Mouse (Mus musculus) forebrain, embryonic 10.5 days (tissue): ENCODE data around the gene Sipa1l2. TPM values are rescaled to one million over a fixed set of nuclear protein-coding genes. Genes with fewer than 3 reads are reported as not detected.

Experiments
- DNase-seq: peaks from one replicate; pipeline ENCODE4 v3.0.0-alpha.2; 2017; ENCODE audit warnings: low spot score; ENCODE audit errors: extremely low spot score
- H3K27ac ChIP-seq: fragments of 300-500 bp; sonication (generic); 2 replicates; pipeline ENCODE4 v1.5.1; 2016; ENCODE audit warnings: mild to moderate bottlenecking
- H3K27me3 ChIP-seq: fragments of 300-500 bp; sonication (generic); 2 replicates; pipeline ENCODE4 v1.6.1; 2016; ENCODE audit warnings: mild to moderate bottlenecking; ENCODE audit not compliant: poor library complexity, severe bottlenecking
- H3K36me3 ChIP-seq: fragments of 300-500 bp; sonication (generic); replicated peaks from 2 replicates; pipeline ENCODE4 v1.6.1; 2016; ENCODE audit warnings: mild to moderate bottlenecking, moderate library complexity
- H3K4me1 ChIP-seq: fragments of 300-500 bp; sonication (generic); 2 replicates; pipeline ENCODE4 v1.6.1; 2016
- H3K4me3 ChIP-seq: fragments of 300-500 bp; sonication (generic); 2 replicates; pipeline ENCODE4 v1.5.1; 2016; ENCODE audit warnings: mild to moderate bottlenecking, moderate library complexity
- H3K9me3 ChIP-seq: fragments of 300-500 bp; sonication (generic); 2 replicates; pipeline ENCODE4 v1.6.1; 2016; ENCODE audit warnings: mild to moderate bottlenecking, moderate library complexity
- WGBS: fragments of 180-500 bp; shearing (Covaris S2); methylation state at CpG from one replicate; pipeline ENCODE4 v1.1.7; 2016; 5-methylcytosine and 5-hydroxymethylcytosine counted together
- polyA plus RNA-seq: library from polyadenylated mRNA; unstranded; fragments of >200 nt; fragmentation: Nextera tagmentation; extraction: Ambion mirVana; gene quantifications from 2 replicates; pipeline ENCODE4 v1.2.1, GENCODE M21; 2016

The Sipa1l2 gene
- polyA plus RNA-seq, 1 experiment from 2014 or later: 15.4 TPM

DNA sequence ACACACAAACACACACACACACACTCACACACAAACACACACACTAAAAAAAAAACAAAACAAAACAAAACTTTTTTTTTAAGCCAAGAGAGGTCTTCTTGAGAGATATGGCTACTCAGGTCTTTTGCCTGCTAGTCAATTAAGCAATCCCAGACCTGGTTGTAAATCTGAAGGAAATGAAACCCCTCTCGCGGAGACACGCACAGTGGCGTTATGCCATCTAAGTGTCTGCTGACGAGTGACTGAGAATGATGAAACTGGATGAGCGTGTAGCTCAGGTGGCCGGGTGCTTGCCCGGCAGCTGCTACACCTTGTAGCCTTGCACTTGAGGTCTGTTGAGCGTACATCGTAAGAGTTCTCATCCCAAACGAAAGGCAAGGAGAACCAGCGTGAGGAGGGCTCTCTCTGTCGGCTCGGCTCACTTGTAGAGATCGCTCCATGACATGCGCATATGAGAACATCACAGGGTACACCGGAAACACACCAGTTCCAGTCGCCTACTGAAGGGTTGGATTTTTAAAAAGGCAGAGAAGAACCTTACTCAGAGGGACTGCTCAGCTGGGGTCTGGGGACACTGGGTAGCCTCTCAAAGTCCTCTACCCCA lies 34.7 kb upstream of the Sipa1l2 start:
- Histone ChIP-seq H3K27me3 (no peaks in the 10 kb centered on the region), H3K4me1 (peaks cover 9% of the 10 kb centered on the region), H3K27ac (no peak overlapping the region), H3K4me3 (no peak overlapping the region), H3K36me3 (no peaks in the 10 kb centered on the region), H3K9me3 (no peaks in the 10 kb centered on the region)
- 94% methylated on average over 18 of the region's 18 CpGs for WGBS
- DNase-seq: no peak

DNA sequence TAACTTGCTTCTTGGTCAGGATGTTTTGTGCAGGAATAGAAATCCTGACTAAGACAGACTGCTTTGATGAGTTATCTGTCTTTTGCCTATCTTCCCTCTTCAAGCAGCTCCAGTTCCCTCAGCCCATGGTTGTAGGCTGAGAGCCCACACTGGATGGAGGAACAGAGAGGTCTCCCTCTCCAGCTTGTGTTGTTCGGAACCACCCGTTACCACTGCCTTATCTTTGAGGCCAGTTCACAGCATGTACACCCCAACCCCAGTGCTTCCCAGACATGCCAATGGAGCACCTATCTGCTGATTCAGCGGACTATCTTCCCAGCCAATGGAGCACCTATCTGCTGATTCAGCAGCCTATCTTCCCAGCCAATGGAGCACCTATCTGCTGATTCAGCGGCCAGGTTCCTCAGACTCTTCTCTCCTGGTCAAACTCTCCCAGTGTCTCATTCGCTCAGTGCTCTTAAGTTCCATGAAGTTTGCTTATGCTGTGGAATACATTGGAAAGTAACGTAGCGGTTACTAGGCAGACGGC lies 33.8 kb upstream of the Sipa1l2 start:
- 90% methylated on average over 8 of the region's 8 CpGs for WGBS
- peaks cover 15% of the 10 kb centered on the region for H3K4me1 ChIP-seq

DNA sequence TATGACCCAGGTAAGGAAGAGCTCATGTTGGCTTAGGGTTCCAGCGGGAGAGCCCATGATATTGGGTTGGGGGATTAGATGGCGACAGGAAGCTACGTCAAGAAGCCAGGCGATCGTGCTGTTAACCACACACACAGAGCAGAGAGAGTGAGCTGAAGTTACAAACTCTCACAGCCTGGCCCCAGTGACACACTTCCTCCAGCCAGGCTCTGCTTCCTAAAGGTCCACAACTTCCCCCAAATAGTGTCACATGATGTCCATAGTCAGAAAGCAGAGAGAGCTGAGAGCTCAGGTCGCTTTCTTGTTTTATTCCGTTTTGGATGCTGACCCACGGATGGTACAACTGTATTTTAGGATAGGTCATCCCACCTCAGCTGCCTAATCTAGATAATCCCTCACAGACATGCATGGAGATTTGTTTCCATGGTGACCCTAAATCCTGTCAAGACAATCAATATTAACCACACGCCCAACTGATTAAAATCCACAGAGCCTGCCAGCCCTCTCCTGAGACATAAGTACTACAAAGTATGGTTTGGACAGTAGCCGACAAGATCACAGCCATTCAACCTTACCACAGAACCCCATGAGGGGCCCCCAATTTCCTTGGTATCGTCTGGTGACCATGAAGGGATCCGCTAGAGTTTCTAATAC lies 30.6 kb upstream of the Sipa1l2 start:
- 84% methylated on average over 12 of the region's 12 CpGs for WGBS
- Histone ChIP-seq H3K4me3 (no peak overlapping the region), H3K9me3 (no peaks in the 10 kb centered on the region), H3K27ac (no peak overlapping the region), H3K36me3 (no peaks in the 10 kb centered on the region), H3K27me3 (no peaks in the 10 kb centered on the region), H3K4me1 (peaks cover 22% of the 10 kb centered on the region)
- no peak for DNase-seq

More for the DNA sequence above, 33.8 kb upstream of the Sipa1l2 start:
- Histone ChIP-seq H3K27ac (no peak overlapping the region), H3K4me3 (no peak overlapping the region), H3K36me3 (no peaks in the 10 kb centered on the region), H3K9me3 (no peaks in the 10 kb centered on the region), H3K27me3 (no peaks in the 10 kb centered on the region)
- DNase-seq: no peak

DNA sequence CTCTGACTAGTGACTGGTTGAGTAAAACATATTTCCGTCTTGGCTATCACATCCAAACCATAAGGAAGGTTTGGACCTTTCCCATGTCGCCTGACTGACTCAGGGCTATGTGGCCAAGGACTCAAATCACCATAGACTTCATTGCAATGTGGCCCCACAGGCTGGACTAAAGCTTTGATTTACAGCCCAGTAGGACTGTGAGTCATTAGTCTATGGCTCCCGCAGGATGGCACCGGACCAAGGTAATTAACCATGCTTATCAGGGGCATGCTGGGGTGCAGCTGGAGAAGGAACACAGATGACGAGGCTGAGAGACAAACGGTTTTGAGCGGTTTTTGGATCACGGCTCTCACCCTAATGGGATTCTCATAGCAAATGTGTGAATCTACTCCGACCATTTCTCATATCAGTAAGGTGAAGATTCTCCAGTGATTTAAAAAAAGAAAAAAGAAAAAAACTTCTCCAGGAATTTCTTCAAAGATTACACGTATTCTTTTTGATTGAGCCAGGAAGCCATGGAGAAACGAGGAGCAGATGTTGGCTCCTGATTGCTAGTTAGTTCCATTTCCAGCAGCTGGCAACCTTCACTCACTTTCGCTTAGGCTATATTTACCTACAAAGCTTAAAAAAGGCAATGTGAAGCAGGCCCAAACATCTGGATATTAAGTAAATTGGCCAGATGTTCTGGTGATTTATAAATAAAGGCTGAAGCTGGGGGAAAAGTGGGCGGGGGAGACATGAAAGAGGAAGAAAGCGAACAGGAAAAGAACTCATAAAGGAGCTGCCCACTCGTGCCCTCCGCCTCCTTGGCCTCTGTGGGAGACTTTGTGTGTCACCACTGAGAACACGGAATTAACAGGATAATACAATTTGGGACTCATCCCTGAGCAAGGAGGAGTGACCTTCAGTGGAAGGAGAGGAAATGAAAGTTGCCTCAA lies 26.2 kb upstream of the Sipa1l2 start:
- Histone ChIP-seq H3K4me1 (peaks cover 27% of the 10 kb centered on the region), H3K27ac (no peak overlapping the region), H3K36me3 (no peaks in the 10 kb centered on the region), H3K9me3 (no peaks in the 10 kb centered on the region), H3K4me3 (no peak overlapping the region), H3K27me3 (no peaks in the 10 kb centered on the region)
- no peak for DNase-seq
- WGBS: 70% methylated on average over 17 of the region's 17 CpGs

DNA sequence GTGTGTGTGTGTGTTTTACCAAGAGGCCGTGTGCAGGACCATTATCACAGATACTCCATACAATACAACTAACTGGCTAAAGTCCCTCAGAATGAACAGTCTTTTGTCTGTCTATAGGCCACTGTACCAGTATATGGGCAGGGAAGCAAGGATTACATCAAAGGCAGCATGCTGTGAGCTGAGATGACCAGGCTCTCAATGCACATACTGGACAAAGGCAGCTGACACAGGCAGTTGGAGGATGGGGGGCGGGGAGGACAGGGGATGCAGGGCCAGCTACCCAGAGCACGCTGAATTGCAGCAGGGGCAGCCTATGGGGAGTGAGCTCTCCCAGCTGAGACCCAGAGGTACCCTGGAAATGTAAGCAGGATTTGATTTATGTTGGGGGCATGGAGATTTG lies 20.8 kb upstream of the Sipa1l2 start:
- DNase-seq: peak; percentile 47
- Histone ChIP-seq H3K27me3 (no peaks in the 10 kb centered on the region), H3K4me1 (peaks cover 29% of the 10 kb centered on the region), H3K4me3 (no peak overlapping the region), H3K9me3 (no peaks in the 10 kb centered on the region), H3K27ac (peak overlapping the region; percentile 74), H3K36me3 (no peaks in the 10 kb centered on the region)
- 35% methylated on average over 3 of the region's 3 CpGs for WGBS

DNA sequence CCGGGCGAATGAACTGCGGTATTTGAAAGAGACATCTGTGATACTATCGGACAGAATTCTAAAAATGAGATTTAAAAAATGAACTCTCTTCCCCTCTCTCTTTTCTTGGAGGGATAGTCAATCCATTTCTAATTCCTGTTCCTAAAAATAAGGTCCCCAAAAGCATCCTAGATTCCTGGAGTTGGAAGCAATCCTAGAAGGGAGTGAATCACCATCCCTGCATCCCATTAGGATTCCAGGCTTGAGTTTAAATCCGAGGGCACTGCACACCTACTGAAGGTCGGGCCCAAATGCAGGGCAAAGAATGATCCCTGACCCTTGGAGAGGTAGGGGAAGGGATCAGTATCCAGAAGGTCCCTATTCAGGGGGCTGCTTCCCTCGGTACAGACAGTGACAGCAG lies 17.0 kb upstream of the Sipa1l2 start:
- H3K27me3 ChIP-seq: no peaks in the 10 kb centered on the region
- no peak overlapping the region for H3K4me3 ChIP-seq
- no peak for DNase-seq
- WGBS: 84% methylated on average over 7 of the region's 7 CpGs
- no peaks in the 10 kb centered on the region for H3K9me3 ChIP-seq
- H3K36me3 ChIP-seq: no peaks in the 10 kb centered on the region
- peaks cover 26% of the 10 kb centered on the region for H3K4me1 ChIP-seq
- no peak overlapping the region for H3K27ac ChIP-seq

DNA sequence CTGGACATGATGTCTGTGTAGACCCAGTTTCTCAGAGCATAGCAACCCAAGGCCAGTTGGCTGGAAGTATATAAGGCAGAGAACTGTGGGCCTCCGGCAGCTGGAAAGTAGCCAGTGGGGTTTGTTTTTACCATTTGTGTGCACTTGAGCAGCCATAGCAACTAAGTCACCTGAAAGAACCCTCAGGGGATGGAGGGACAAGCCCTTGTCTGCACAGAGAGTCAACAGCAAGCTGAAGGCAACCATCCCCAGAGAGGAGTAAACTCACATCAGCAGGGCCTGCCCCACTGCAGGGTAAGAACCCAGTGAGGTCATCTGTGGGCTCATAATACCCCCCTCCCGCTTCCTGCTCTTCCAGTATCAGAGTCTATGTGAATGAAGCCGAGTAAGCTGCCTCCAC lies 14.7 kb upstream of the Sipa1l2 start:
- Histone ChIP-seq H3K36me3 (no peaks in the 10 kb centered on the region), H3K4me1 (peaks cover 7% of the 10 kb centered on the region; the same call in 1 of the 2 replicates), H3K27me3 (no peaks in the 10 kb centered on the region), H3K9me3 (no peaks in the 10 kb centered on the region), H3K27ac (no peak overlapping the region), H3K4me3 (no peak overlapping the region)
- no peak for DNase-seq
- 89% methylated on average over 3 of the region's 3 CpGs for WGBS

DNA sequence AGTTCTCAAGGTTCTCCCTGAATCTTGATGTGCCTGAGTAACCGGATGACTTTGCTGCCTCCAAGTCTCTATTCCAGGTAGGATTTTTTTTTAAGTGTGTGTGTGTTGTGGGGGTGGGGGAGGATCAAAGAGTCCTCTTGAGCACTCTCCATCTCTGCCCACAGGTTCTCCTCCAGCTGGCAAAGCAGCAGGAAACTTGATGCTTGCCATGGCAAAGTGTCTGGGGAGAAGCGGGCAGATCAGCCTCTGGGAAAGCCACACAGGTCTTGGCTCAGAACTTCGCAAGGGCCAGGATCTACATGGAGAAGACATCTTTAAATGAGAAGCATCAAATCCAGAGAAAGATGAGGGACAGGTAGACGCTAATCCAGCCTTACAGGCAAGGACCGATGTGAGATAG lies 10.8 kb upstream of the Sipa1l2 start:
- H3K4me1 ChIP-seq: no peaks in the 10 kb centered on the region
- no peak overlapping the region for H3K27ac ChIP-seq
- DNase-seq: no peak
- no peaks in the 10 kb centered on the region; the same call in 1 of the 2 replicates for H3K9me3 ChIP-seq
- no peak overlapping the region for H3K4me3 ChIP-seq
- H3K27me3 ChIP-seq: no peaks in the 10 kb centered on the region
- 91% methylated on average over 5 of the region's 5 CpGs for WGBS
- no peaks in the 10 kb centered on the region for H3K36me3 ChIP-seq

DNA sequence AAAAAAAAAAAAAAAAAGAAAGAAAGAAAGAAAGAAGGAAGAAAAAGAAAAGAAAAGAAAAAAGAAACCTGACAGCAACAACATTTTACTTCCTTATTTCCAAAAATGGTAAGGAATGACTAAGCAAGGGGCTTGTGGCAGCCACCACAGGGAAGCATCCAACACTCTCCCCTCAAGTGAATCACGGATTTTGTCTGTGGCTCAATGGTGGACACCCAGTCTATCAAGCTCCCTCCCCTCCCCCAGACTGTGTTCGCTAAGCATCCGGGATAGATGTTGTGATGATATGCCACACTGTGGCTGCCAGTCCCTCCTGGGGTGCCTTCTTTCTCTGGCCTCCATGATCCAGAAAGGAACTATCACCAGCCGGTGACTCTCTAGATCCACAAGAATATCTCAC lies 6.5 kb upstream of the Sipa1l2 start:
- Histone ChIP-seq H3K27ac (no peak overlapping the region), H3K36me3 (no peaks in the 10 kb centered on the region), H3K27me3 (peaks cover 10% of the 10 kb centered on the region), H3K9me3 (no peaks in the 10 kb centered on the region; the same call in 1 of the 2 replicates), H3K4me1 (no peaks in the 10 kb centered on the region), H3K4me3 (no peak overlapping the region)
- DNase-seq: no peak
- WGBS: 85% methylated on average over 4 of the region's 4 CpGs

DNA sequence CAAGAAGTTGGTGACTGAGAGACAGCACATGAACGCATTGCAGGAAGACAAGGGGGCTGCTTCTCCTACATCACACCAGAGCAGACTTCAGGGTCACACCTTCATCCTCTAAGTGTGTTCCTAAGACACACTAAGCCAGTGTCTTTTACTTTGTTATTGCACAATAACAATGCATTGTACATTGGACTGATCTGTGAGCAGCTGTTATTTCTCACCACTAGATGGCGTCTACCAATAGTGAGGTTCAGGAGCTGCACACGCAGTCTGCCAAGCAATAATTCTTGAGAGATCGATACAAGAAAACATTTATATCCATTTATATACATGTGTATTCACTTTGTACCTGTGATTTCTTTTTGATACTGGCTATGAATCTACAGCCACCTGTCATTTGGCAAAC lies 4.7 kb upstream of the Sipa1l2 start:
- Histone ChIP-seq H3K4me1 (peaks cover 9% of the 10 kb centered on the region), H3K36me3 (no peaks in the 10 kb centered on the region), H3K4me3 (no peak overlapping the region), H3K27ac (no peak overlapping the region), H3K27me3 (peaks cover 19% of the 10 kb centered on the region), H3K9me3 (no peaks in the 10 kb centered on the region; the same call in 1 of the 2 replicates)
- peak; percentile 27 for DNase-seq
- WGBS: 40% methylated on average over 4 of the region's 4 CpGs

DNA sequence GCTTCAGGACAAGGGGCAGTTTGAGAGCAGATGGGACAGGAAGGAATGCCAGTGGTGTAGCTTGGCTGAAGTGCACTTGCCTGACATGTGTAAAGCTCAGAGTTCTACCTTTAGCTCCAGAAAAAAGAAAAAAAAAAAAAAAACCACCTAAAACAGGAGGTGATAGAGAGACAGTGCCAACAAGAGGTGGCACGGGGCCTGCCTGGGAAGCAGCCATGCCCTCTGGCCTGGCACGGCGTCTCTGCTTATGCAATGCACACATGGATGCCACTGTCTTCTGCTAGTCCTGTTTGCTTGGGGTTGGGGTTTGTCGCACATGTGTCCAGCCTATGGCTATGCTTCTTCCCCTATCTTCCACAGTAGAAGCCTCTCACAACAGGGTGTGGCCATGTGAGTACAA lies 2.6 kb upstream of the Sipa1l2 start:
- H3K4me1 ChIP-seq: peaks cover 24% of the 10 kb centered on the region
- WGBS: 88% methylated on average over 4 of the region's 4 CpGs
- H3K27me3 ChIP-seq: peaks cover 24% of the 10 kb centered on the region
- no peaks in the 10 kb centered on the region for H3K36me3 ChIP-seq
- no peak overlapping the region for H3K4me3 ChIP-seq
- H3K9me3 ChIP-seq: no peaks in the 10 kb centered on the region; the same call in 1 of the 2 replicates
- H3K27ac ChIP-seq: no peak overlapping the region
- no peak for DNase-seq

DNA sequence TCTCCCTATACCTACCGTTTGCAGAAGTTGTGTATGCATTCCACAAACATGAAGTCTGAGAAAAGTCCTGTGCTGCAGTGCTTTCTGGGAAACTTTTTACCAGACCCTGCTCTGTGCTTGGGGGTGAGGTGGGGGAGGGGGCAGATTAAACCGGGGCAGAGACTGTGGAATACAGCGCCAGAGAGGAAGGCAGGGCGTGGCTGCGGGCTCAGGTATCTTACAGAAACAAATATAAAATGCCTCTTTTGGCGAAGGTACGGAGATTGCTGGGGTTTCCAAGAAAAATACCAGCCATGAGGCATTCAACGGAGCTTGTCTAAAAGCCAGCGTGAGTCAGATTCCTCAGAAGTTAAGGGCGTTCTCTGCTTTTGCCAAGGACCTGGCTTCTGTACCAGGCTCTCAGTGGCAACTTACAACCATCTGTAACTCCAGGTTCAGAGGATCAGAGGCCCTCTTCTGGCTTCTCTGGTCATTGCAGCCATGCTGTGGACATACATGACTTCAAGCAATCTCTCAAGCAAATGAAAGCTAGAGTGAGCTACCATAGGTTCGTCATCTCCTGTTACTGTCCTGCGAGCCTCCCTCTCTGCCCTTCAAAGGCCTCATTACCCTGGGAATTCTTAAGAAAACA lies 1.3 kb upstream of the Sipa1l2 start:
- Histone ChIP-seq H3K4me1 (peaks cover 37% of the 10 kb centered on the region), H3K4me3 (peak overlapping the region; percentile 84), H3K27me3 (peaks cover 24% of the 10 kb centered on the region), H3K36me3 (no peaks in the 10 kb centered on the region), H3K27ac (no peak overlapping the region), H3K9me3 (no peaks in the 10 kb centered on the region; the same call in 1 of the 2 replicates)
- 69% methylated on average over 12 of the region's 12 CpGs for WGBS
- DNase-seq: peak; percentile 20
